In the genomic region with DNA sequence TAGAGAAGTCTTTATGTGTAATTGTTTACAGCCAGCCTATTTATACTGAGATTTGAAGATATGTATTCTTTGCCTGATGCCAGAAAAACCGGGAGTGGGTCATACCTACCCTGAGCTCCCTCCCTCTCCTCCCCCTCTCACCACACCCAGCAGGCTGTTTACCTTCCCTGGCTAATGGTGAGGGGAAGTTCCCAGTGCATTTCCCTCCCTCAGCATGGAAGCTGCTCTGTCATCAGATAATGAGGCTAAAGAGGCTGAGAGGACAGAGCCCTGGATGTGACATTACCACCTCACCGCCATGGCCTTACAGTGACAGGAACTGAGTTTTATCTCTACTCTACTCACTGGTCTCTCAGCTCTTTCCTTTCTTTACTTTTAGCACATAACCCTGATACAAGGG, we compare ENCODE assay signal across 12 mouse cellular contexts. TPM values are rescaled to one million over a fixed set of nuclear protein-coding genes. Genes with fewer than 3 reads are reported as not detected.
DNase-seq lines count a peak whose midpoint lies in the region; ATAC-seq and TF ChIP-seq lines count a peak whose summit lies in the region.
"Had no signal": no experiment of that assay in that cellular context is flagged by ENCODE, and none has a peak within 500 bp of the region (broad histone marks: within the 10 kb centered on the region; RNA-seq: fewer than 3 reads in every experiment).

No protein-coding gene starts in this region.

- no peak for TF ChIP-seq RAD21 in MEL (IDR thresholded peaks at IDR 0.05; ENCODE audit: low read depth, low read length)

- no peak overlapping the region for H3K4me3 ChIP-seq in heart, embryonic 15.5 days
- no peak overlapping the region for H3K4me3 ChIP-seq in MEL (ENCODE audit: control insufficient read depth in 1 of 2, insufficient read depth in 1 of 2, low read depth in 2 of 2, low read length in 2 of 2)
- no peak overlapping the region for H3K4me3 ChIP-seq in intestine, embryonic 15.5 days (replicated peaks)
- H3K4me3 ChIP-seq in forebrain, embryonic 13.5 days: no peak overlapping the region

- peaks cover 12% of the 10 kb centered on the region for H3K4me1 ChIP-seq in heart, embryonic 15.5 days (replicated peaks)
- peaks cover 2 to 11% of the 10 kb centered on the region in 2 experiments; a peak in 3 of 4 replicates for H3K4me1 ChIP-seq in MEL (ENCODE audit: control insufficient read depth in 1 of 2, insufficient read depth in 2 of 2, low read length in 2 of 2)
- H3K4me1 ChIP-seq in intestine, embryonic 15.5 days (replicated peaks): peaks cover 4% of the 10 kb centered on the region; the same call in 1 of the 2 replicates
- H3K4me1 ChIP-seq in forebrain, embryonic 13.5 days: no peaks in the 10 kb centered on the region

- H3K27ac ChIP-seq in heart, embryonic 15.5 days: peak overlapping the region; percentile 57
- H3K27ac ChIP-seq in MEL (ENCODE audit: control insufficient read depth, low read depth, low read length): no peak overlapping the region
- no peak overlapping the region for H3K27ac ChIP-seq in intestine, embryonic 15.5 days
- no peak overlapping the region for H3K27ac ChIP-seq in forebrain, embryonic 13.5 days
- H3K27ac ChIP-seq: kidney, postnatal 0 days had no signal

- 18% methylated on average over 2 of the region's 2 CpGs for WGBS in heart, embryonic 15.5 days
- WGBS in intestine, embryonic 15.5 days: 18% methylated on average over 2 of the region's 2 CpGs
- 28% methylated on average over 2 of the region's 2 CpGs for WGBS in forebrain, embryonic 13.5 days

- H3K9ac ChIP-seq in heart, embryonic 15.5 days: no peak overlapping the region
- peak overlapping the region; percentile 27; the same call in 1 of the 2 replicates for H3K9ac ChIP-seq in MEL (ENCODE audit: control insufficient read depth, low read depth, low read length, poor library complexity, severe bottlenecking)
- no peak overlapping the region for H3K9ac ChIP-seq in intestine, embryonic 15.5 days
- no peak overlapping the region for H3K9ac ChIP-seq in forebrain, embryonic 13.5 days

- H3K9me3 ChIP-seq in heart, embryonic 15.5 days (replicated peaks): no peaks in the 10 kb centered on the region
- no peaks in the 10 kb centered on the region for H3K9me3 ChIP-seq in MEL (replicated peaks; ENCODE audit: insufficient read depth, low read length)
- no peaks in the 10 kb centered on the region for H3K9me3 ChIP-seq in intestine, embryonic 15.5 days
- H3K9me3 ChIP-seq in forebrain, embryonic 13.5 days (replicated peaks): no peaks in the 10 kb centered on the region

- no peak for ATAC-seq in heart, embryonic 15.5 days (replicated peaks; ENCODE audit: insufficient number of reproducible peaks, insufficient read depth, low FRiP score, low read depth)
- peak; percentile 69 for ATAC-seq in intestine, embryonic 15.5 days
- no peak for ATAC-seq in forebrain, embryonic 13.5 days
- ATAC-seq: forebrain, embryonic 14.5 days had no signal

- H3K36me3 ChIP-seq in heart, embryonic 15.5 days: no peaks in the 10 kb centered on the region
- H3K36me3 ChIP-seq in MEL (ENCODE audit: control insufficient read depth in 1 of 2, insufficient read depth in 2 of 2, low read length in 2 of 2): peaks cover 0 to 9% of the 10 kb centered on the region in 2 experiments; a peak in 2 of 4 replicates
- H3K36me3 ChIP-seq in intestine, embryonic 15.5 days: no peaks in the 10 kb centered on the region
- no peaks in the 10 kb centered on the region for H3K36me3 ChIP-seq in forebrain, embryonic 13.5 days (ENCODE audit: poor library complexity, severe bottlenecking)

- TF ChIP-seq CTCF in MEL (IDR thresholded peaks at IDR 0.05 in 2 of 3, conservative IDR thresholded peaks at IDR 0.05 in 1 of 3; ENCODE audit: control insufficient read depth in 1 of 3, insufficient read depth in 1 of 3, low read depth in 2 of 3, low read length in 3 of 3, poor library complexity in 1 of 3, severe bottlenecking in 1 of 3): no peak

- no peak for DNase-seq in heart, adult 8-10 months (ENCODE audit: low spot score)
- DNase-seq in MEL (ENCODE audit: low read depth, low spot score): peak; percentile 64
- peak; percentile 37 for DNase-seq in lung, postnatal 10 days
- no peak for DNase-seq in adrenal gland, adult 8-10 months
- DNase-seq in cerebellum, adult 18-20 months: no peak

- TF ChIP-seq POLR2A in MEL (IDR thresholded peaks at IDR 0.05; ENCODE audit: control insufficient read depth in 1 of 2, insufficient read depth in 1 of 2, low read depth in 1 of 2, low read length in 2 of 2, poor library complexity in 1 of 2): no peak

- no peak for TF ChIP-seq EP300 in MEL (IDR thresholded peaks at IDR 0.05; ENCODE audit: low read depth in 1 of 2, low read length in 2 of 2)

- H3K4me2 ChIP-seq in heart, embryonic 15.5 days: no peak overlapping the region
- no peak overlapping the region for H3K4me2 ChIP-seq in intestine, embryonic 15.5 days (replicated peaks)
- H3K4me2 ChIP-seq in forebrain, embryonic 13.5 days: no peak overlapping the region

- no peaks in the 10 kb centered on the region for H3K79me2 ChIP-seq in MEL (ENCODE audit: control insufficient read depth, insufficient read depth, low read length, poor library complexity)

- no peaks in the 10 kb centered on the region for H3K27me3 ChIP-seq in heart, embryonic 15.5 days
- H3K27me3 ChIP-seq in MEL (ENCODE audit: control insufficient read depth in 1 of 2, insufficient read depth in 2 of 2, low read length in 2 of 2): no peaks in the 10 kb centered on the region
- no peaks in the 10 kb centered on the region for H3K27me3 ChIP-seq in intestine, embryonic 15.5 days (replicated peaks)
- no peaks in the 10 kb centered on the region for H3K27me3 ChIP-seq in forebrain, embryonic 13.5 days

TF ChIP-seq in MEL, 35 proteins besides CTCF, POLR2A, EP300 and RAD21:
- TF ChIP-seq ETS1 (IDR thresholded peaks at IDR 0.05; ENCODE audit: low read depth, low read length) (0 out of 2 replicates have a peak, but pooled peaks have one; percentile 19), GATA1 (IDR thresholded peaks at IDR 0.05; ENCODE audit: low read depth, low read length) (peak; percentile 67), ELF1 (IDR thresholded peaks at IDR 0.05; ENCODE audit: low read depth, low read length) (no peak), KAT2A (conservative IDR thresholded peaks at IDR 0.05; ENCODE audit: low read depth, low read length) (no peak)
TF ChIP-seq in MEL: peak in this region for 2.

RNA-seq across cellular contexts. Expression of gene Me1, which starts 6.1 kb away (rescaled TPM):
- 27.9 and 32.4 TPM in 2 replicates for polyA plus RNA-seq in heart, embryonic 15.5 days (2015; fragmentation: Nextera tagmentation; extraction: Ambion mirVana)
- total RNA-seq in heart, adult 8-10 months (2022): 100 to 1,000 TPM; 113 to 144 (median 120) TPM
- 7.1 and 12.1 TPM in 2 replicates for total RNA-seq in MEL (2012; rRNA removed)
- 100 to 1,000 TPM in 1 of 2 experiments, 10 to 100 TPM in 1; 23.4 to 123 TPM for polyA plus RNA-seq in MEL (2012; ENCODE audit: insufficient read depth in 1 of 2, insufficient read length in 2 of 2, low read depth in 1 of 2, low replicate concordance in 2 of 2, missing spikeins in 1 of 2)
- 21.2 and 22.9 TPM in 2 replicates for polyA plus RNA-seq in intestine, embryonic 15.5 days (2015; fragmentation: Nextera tagmentation; extraction: Ambion mirVana)
- polyA plus RNA-seq in forebrain, embryonic 13.5 days (2015; fragmentation: Nextera tagmentation; extraction: Ambion mirVana): 8.1 and 9.5 TPM in 2 replicates
- 1,000 to 10,000 TPM; 1,151 to 1,951 (median 1,592) TPM for total RNA-seq in adrenal gland, adult 8-10 months (2022)
- total RNA-seq: granulocyte monocyte progenitor cell, adult 5-6 weeks had no signal

RNA-seq across cellular contexts. Expression of gene Prss35, which starts 41.6 kb away (rescaled TPM):
- polyA plus RNA-seq in heart, embryonic 15.5 days (2015; fragmentation: Nextera tagmentation; extraction: Ambion mirVana): 46.5 and 56.4 TPM in 2 replicates
- 1 to 10 TPM in 1 of 4 experiments, under 1 TPM in 3; 0.08 to 1.7 (median 0.33) TPM for total RNA-seq in heart, adult 8-10 months (2022)
- not detected in 2 replicates for total RNA-seq in MEL (2012; rRNA removed)
- not detected for polyA plus RNA-seq in MEL (2012; ENCODE audit: insufficient read depth in 1 of 2, insufficient read length in 2 of 2, low read depth in 1 of 2, low replicate concordance in 2 of 2, missing spikeins in 1 of 2)
- 14.3 and 16.4 TPM in 2 replicates for polyA plus RNA-seq in intestine, embryonic 15.5 days (2015; fragmentation: Nextera tagmentation; extraction: Ambion mirVana)
- polyA plus RNA-seq in forebrain, embryonic 13.5 days (2015; fragmentation: Nextera tagmentation; extraction: Ambion mirVana): 0.62 and 0.73 TPM in 2 replicates
- 100 to 1,000 TPM; 111 to 703 (median 400) TPM for total RNA-seq in adrenal gland, adult 8-10 months (2022)
- total RNA-seq: granulocyte monocyte progenitor cell, adult 5-6 weeks had no signal
- polyA plus RNA-seq: small intestine, adult 2 months had no signal

Comparison
In these comparisons a context has a peak if more than half of its experiments do, and no peak if none do; other contexts are left out.
1. DNase-seq: peak in MEL (single experiment) and lung, postnatal 10 days (single experiment); none in heart, adult 8-10 months (single experiment), adrenal gland, adult 8-10 months (single experiment) and cerebellum, adult 18-20 months (0 of 2).